Mouse (Mus musculus) embryonic facial prominence, embryonic 11.5 days (tissue): ENCODE measurements at regions not wholly inside any gene's neighbourhood (a gene's known extent, or its start where the extent isn't known, plus 50 kb on each side); places are given as distances from the start of the nearest gene placed in this dataset.

Experiments
- ATAC-seq: fragments of 200-750 bp; cut with Nextera tagmentation; replicated peaks from 2 replicates; pipeline ENCODE4 v1.8.0; 2017; ENCODE audit warnings: low read depth; ENCODE audit not compliant: insufficient number of reproducible peaks, low FRiP score, low TSS enrichment
- DNase-seq: peaks from one replicate; pipeline ENCODE4 v3.0.0-alpha.2; 2015; ENCODE audit warnings: low spot score
- H3K27ac ChIP-seq: fragments of 300-500 bp; sonication (generic); replicated peaks from 2 replicates; pipeline ENCODE4 v1.5.1; 2014; ENCODE audit warnings: mild to moderate bottlenecking, low read depth, low read length, control low read depth
- H3K27me3 ChIP-seq: fragments of 300-500 bp; sonication (generic); 2 replicates; pipeline ENCODE4 v1.6.1; 2014; ENCODE audit warnings: mild to moderate bottlenecking, low read length, moderate library complexity, mixed read lengths; ENCODE audit not compliant: control insufficient read depth, insufficient read depth
- H3K36me3 ChIP-seq: fragments of 300-500 bp; sonication (generic); replicated peaks from 2 replicates; pipeline ENCODE4 v1.6.1; 2014; ENCODE audit warnings: low read depth, mild to moderate bottlenecking, low read length, moderate library complexity, mixed read lengths; ENCODE audit not compliant: control insufficient read depth, insufficient read depth
- H3K4me1 ChIP-seq: fragments of 300-500 bp; sonication (generic); 2 replicates; pipeline ENCODE4 v1.6.1; 2014; ENCODE audit warnings: low read length, mixed read lengths; ENCODE audit not compliant: control insufficient read depth, insufficient read depth
- H3K4me2 ChIP-seq: fragments of 300-500 bp; sonication (generic); 2 replicates; pipeline ENCODE4 v1.6.1; 2014; ENCODE audit warnings: low read depth, mild to moderate bottlenecking, control low read depth, low read length, moderate library complexity
- H3K4me3 ChIP-seq: fragments of 300-500 bp; sonication (generic); 2 replicates; pipeline ENCODE4 v1.5.1; 2014; ENCODE audit warnings: low read depth, low read length, control low read depth
- H3K9ac ChIP-seq: fragments of 300-500 bp; sonication (generic); replicated peaks from 2 replicates; pipeline ENCODE4 v1.6.1; 2014; ENCODE audit warnings: mild to moderate bottlenecking, control low read depth, low read length
- H3K9me3 ChIP-seq: fragments of 300-500 bp; sonication (generic); replicated peaks from 2 replicates; pipeline ENCODE4 v1.6.1; 2016; ENCODE audit warnings: mild to moderate bottlenecking, low read length, inconsistent platforms, mixed read lengths; ENCODE audit not compliant: control insufficient read depth
- WGBS: fragments of 180-500 bp; shearing (Covaris S2); extraction: QIAGEN DNeasy Blood & Tissue Kit; methylation state at CpG from one replicate; pipeline ENCODE4 v1.1.7; 2014; 5-methylcytosine and 5-hydroxymethylcytosine counted together

GRCm38 (mm10) chr4:48791096-48791495, 127.8 kb downstream of the Cavin4 start:
- ATAC-seq: no peak
- 90% methylated on average over 4 of the region's 4 CpGs for WGBS
- no peak overlapping the region for H3K27ac ChIP-seq

GRCm38 (mm10) chr4:48803777-48804176, 140.5 kb downstream of the Cavin4 start:
- Histone ChIP-seq H3K4me3 (no peak overlapping the region), H3K9ac (no peak overlapping the region), H3K27me3 (no peaks in the 10 kb centered on the region), H3K27ac (no peak overlapping the region), H3K4me1 (no peaks in the 10 kb centered on the region), H3K4me2 (no peak overlapping the region), H3K9me3 (no peaks in the 10 kb centered on the region), H3K36me3 (no peaks in the 10 kb centered on the region)
- ATAC-seq (no peak), DNase-seq (no peak)
- WGBS: 73% methylated on average over 3 of the region's 3 CpGs

More at GRCm38 (mm10) chr4:48791096-48791495, 127.8 kb downstream of the Cavin4 start:
- no peak overlapping the region for H3K9ac ChIP-seq
- H3K36me3 ChIP-seq: no peaks in the 10 kb centered on the region
- H3K4me1 ChIP-seq: no peaks in the 10 kb centered on the region
- no peak overlapping the region for H3K4me2 ChIP-seq
- H3K9me3 ChIP-seq: no peaks in the 10 kb centered on the region
- H3K4me3 ChIP-seq: no peak overlapping the region
- no peaks in the 10 kb centered on the region for H3K27me3 ChIP-seq
- DNase-seq: no peak

DNA sequence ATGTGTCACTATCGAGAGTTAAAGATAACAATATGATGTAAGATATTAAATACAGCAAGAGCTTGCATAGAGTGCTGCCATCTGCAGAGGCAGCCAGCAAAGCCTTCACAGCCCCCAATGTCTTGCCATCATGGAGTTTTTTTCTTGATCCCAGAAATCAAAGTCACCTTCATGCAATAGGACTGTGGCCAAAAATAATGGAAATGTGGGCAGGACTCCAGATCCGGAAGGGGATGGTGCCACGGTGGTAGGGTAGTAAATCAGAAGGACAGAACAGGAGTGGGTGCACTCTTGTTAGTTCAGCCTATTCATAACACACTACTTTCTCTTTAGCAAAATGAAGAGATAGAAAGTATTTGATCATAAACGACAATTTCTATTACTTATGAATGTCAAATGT, 145.3 kb downstream of the Cavin4 start:
- ATAC-seq: no peak
- no peak for DNase-seq
- H3K27me3 ChIP-seq: no peaks in the 10 kb centered on the region
- no peaks in the 10 kb centered on the region for H3K9me3 ChIP-seq
- H3K4me2 ChIP-seq: no peak overlapping the region
- H3K4me3 ChIP-seq: no peak overlapping the region
- H3K4me1 ChIP-seq: no peaks in the 10 kb centered on the region
- 89% methylated on average over 4 of the region's 4 CpGs for WGBS
- H3K27ac ChIP-seq: no peak overlapping the region
- H3K36me3 ChIP-seq: no peaks in the 10 kb centered on the region
- H3K9ac ChIP-seq: no peak overlapping the region

DNA sequence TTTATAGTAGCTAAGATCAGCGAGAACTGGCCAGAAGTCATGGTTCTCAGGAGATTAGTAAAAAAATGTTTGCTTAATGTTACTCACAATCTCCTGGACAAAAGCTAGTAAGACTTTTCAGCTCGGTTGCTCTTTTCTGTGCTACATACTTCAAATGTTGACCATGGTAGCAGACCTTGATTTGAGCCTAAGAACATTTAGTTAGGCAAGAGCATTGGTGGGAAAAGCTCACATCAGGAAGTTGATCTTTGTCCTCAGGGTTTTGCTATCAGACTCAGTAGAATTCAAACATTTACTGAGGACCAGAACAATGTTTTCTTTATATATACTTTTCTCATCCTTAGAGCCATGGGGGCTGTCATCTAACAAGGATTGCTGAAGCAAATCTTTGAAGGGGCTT, 170.4 kb downstream of the Cavin4 start:
- DNase-seq: no peak
- Histone ChIP-seq H3K27me3 (no peaks in the 10 kb centered on the region), H3K9me3 (no peaks in the 10 kb centered on the region), H3K4me3 (no peak overlapping the region), H3K9ac (no peak overlapping the region), H3K27ac (no peak overlapping the region), H3K4me1 (no peaks in the 10 kb centered on the region), H3K4me2 (no peak overlapping the region), H3K36me3 (no peaks in the 10 kb centered on the region)
- ATAC-seq: no peak
- 73% methylated on average over 2 of the region's 2 CpGs for WGBS

DNA sequence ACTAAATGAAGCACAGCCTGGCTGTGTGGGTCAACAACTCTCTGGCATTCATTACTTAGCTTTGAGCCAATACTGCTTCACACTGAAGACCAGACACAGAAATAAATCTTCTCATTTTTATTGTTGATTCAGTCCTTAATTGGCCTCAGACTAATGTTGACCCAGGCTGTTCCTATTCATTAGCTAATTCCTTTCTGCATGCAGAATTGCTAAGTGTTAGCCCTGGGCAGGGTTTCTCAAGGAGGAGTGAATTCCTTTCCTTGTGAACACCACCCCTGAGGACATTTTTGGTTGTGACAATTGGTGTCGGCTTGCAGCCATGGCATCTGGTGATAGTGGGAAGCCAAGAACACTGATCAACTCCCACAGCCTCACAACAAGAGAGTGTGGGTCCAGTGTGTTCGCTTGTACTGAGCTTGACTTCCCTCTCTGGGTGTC, 179.5 kb downstream of the Cavin4 start:
- 48% methylated on average over 2 of the region's 2 CpGs for WGBS
- no peak overlapping the region for H3K4me2 ChIP-seq
- H3K27ac ChIP-seq: no peak overlapping the region
- no peaks in the 10 kb centered on the region for H3K36me3 ChIP-seq
- H3K4me1 ChIP-seq: no peaks in the 10 kb centered on the region
- no peak for DNase-seq
- H3K9me3 ChIP-seq: no peaks in the 10 kb centered on the region
- no peak overlapping the region for H3K9ac ChIP-seq
- H3K4me3 ChIP-seq: no peak overlapping the region
- H3K27me3 ChIP-seq: no peaks in the 10 kb centered on the region
- no peak for ATAC-seq

GRCm38 (mm10) chr4:48871105-48871504, 188.0 kb upstream of the Plppr1 start:
- H3K27ac ChIP-seq: no peak overlapping the region
- H3K27me3 ChIP-seq: no peaks in the 10 kb centered on the region
- H3K9ac ChIP-seq: no peak overlapping the region
- no peaks in the 10 kb centered on the region for H3K9me3 ChIP-seq
- H3K4me1 ChIP-seq: no peaks in the 10 kb centered on the region
- H3K4me2 ChIP-seq: no peak overlapping the region
- DNase-seq: no peak
- H3K36me3 ChIP-seq: no peaks in the 10 kb centered on the region
- H3K4me3 ChIP-seq: no peak overlapping the region
- WGBS: 83% methylated on average over 2 of the region's 2 CpGs
- no peak for ATAC-seq

GRCm38 (mm10) chr4:48889074-48889592, 169.9 kb upstream of the Plppr1 start:
- no peaks in the 10 kb centered on the region for H3K36me3 ChIP-seq
- no peak overlapping the region for H3K27ac ChIP-seq
- no peak overlapping the region for H3K9ac ChIP-seq
- H3K27me3 ChIP-seq: no peaks in the 10 kb centered on the region
- no peak overlapping the region for H3K4me2 ChIP-seq
- H3K4me1 ChIP-seq: no peaks in the 10 kb centered on the region
- WGBS: 74% methylated on average over 4 of the region's 4 CpGs
- no peak overlapping the region for H3K4me3 ChIP-seq
- ATAC-seq (no peak), DNase-seq (no peak)
- H3K9me3 ChIP-seq: no peaks in the 10 kb centered on the region

GRCm38 (mm10) chr4:48904551-48904950, 154.5 kb upstream of the Plppr1 start:
- 72% methylated on average over 1 of the region's 1 CpGs for WGBS
- ATAC-seq (no peak), DNase-seq (no peak)
- no peaks in the 10 kb centered on the region for H3K4me1 ChIP-seq
- no peak overlapping the region for H3K27ac ChIP-seq
- H3K4me2 ChIP-seq: no peak overlapping the region
- H3K9ac ChIP-seq: no peak overlapping the region
- H3K27me3 ChIP-seq: no peaks in the 10 kb centered on the region
- no peaks in the 10 kb centered on the region for H3K36me3 ChIP-seq
- H3K4me3 ChIP-seq: no peak overlapping the region
- H3K9me3 ChIP-seq: no peaks in the 10 kb centered on the region
